Mouse (Mus musculus) liver, embryonic 11.5 days (tissue): ENCODE data around the gene Wdr72. TPM values are rescaled to one million over a fixed set of nuclear protein-coding genes. Genes with fewer than 3 reads are reported as not detected.

Source experiments
- ATAC-seq: fragments of 200-750 bp; cut with Nextera tagmentation; replicated peaks from 2 replicates; pipeline ENCODE4 v1.8.0; 2017; ENCODE audit warnings: moderate number of reproducible peaks, mild to moderate bottlenecking, moderate TSS enrichment, moderate library complexity; ENCODE audit not compliant: low FRiP score
- DNase-seq: peaks from one replicate; pipeline ENCODE4 v3.0.0-alpha.2; 2017; ENCODE audit warnings: low spot score
- H3K27ac ChIP-seq: fragments of 300-500 bp; sonication (generic); 2 replicates; pipeline ENCODE4 v1.5.1; 2014; ENCODE audit warnings: mild to moderate bottlenecking, low read depth, low read length, control low read depth
- H3K27me3 ChIP-seq: fragments of 300-500 bp; sonication (generic); replicated peaks from 2 replicates; pipeline ENCODE4 v1.6.1; 2014; ENCODE audit warnings: low read length, mixed read lengths; ENCODE audit not compliant: control insufficient read depth, insufficient read depth
- H3K36me3 ChIP-seq: fragments of 300-500 bp; sonication (generic); 2 replicates; pipeline ENCODE4 v1.6.1; 2014; ENCODE audit warnings: mild to moderate bottlenecking, low read length, moderate library complexity, mixed read lengths; ENCODE audit not compliant: control insufficient read depth, insufficient read depth
- H3K4me1 ChIP-seq: fragments of 300-500 bp; sonication (generic); replicated peaks from 2 replicates; pipeline ENCODE4 v1.6.1; 2014; ENCODE audit warnings: low read length, mixed read lengths; ENCODE audit not compliant: control insufficient read depth, insufficient read depth
- H3K4me2 ChIP-seq: fragments of 300-500 bp; sonication (generic); 2 replicates; pipeline ENCODE4 v1.6.1; 2014; ENCODE audit warnings: mild to moderate bottlenecking, control low read depth, moderate library complexity
- H3K4me3 ChIP-seq: fragments of 300-500 bp; sonication (generic); 2 replicates; pipeline ENCODE4 v1.5.1; 2014; ENCODE audit warnings: low read depth, low read length, control low read depth
- H3K9ac ChIP-seq: fragments of 300-500 bp; sonication (generic); 2 replicates; pipeline ENCODE4 v1.6.1; 2014; ENCODE audit warnings: low read depth, low read length, control low read depth
- H3K9me3 ChIP-seq: fragments of 300-500 bp; sonication (generic); 2 replicates; pipeline ENCODE4 v1.6.1; 2016; ENCODE audit warnings: low read length, inconsistent platforms, mixed read lengths; ENCODE audit not compliant: control insufficient read depth
- WGBS: fragments of 180-500 bp; shearing (Covaris S2); extraction: QIAGEN DNeasy Blood & Tissue Kit; methylation state at CpG from one replicate; pipeline ENCODE4 v1.1.7; 2014; 5-methylcytosine and 5-hydroxymethylcytosine counted together
- polyA plus RNA-seq: library from polyadenylated mRNA; unstranded; fragments of >200 nt; fragmentation: Nextera tagmentation; extraction: Ambion mirVana; gene quantifications from 2 replicates; pipeline ENCODE4 v1.2.1, GENCODE M21; 2014

Wdr72 gene
- polyA plus RNA-seq, 1 experiment from 2014 or later, result 0.04 TPM

DNA sequence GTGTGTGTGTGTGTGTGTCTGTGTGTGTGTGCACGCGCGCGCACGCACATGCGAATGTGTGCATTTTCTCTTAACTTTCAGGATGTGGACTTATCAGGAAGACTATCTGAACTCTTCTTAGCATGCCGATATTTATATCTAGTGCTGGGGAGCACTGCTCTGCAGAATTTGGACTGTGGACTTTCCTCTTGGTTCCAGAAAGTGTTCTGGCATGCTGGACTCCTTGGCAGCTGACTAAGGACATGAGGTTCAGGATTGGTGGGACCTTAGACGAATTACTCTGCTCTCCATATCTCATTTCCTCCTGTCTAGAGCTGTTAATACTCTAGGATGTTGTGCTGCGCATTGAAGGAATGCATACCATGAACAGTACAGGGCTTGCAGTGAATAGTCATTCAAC is 2.4 kb downstream of the Wdr72 start:
- Histone ChIP-seq H3K9me3 (no peaks in the 10 kb centered on the region), H3K4me2 (no peak overlapping the region), H3K36me3 (no peaks in the 10 kb centered on the region), H3K4me3 (no peak overlapping the region), H3K4me1 (no peaks in the 10 kb centered on the region), H3K27me3 (no peaks in the 10 kb centered on the region), H3K27ac (no peak overlapping the region), H3K9ac (no peak overlapping the region)
- DNase-seq (no peak), ATAC-seq (no peak)
- 86% methylated on average over 9 of the region's 9 CpGs for WGBS

DNA sequence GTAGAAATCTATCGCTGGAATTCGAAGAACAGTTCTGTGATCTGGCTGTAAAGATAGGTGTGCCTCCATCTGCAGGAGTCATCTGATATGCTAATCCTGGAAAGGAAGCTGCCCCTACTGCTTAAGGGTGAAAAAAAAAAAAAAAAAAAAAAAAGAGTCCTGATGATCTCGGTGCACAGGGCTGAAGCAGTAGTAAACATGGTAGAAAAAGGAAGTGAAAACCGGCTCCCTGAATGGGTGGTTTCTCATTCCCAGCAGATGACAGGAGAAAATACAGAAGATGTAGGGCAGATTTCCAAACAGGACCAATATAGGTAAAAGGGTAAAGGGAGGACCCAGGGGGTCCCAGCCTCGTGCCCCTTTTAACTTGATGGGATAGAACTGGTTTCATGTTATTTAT is 16.1 kb downstream of the Wdr72 start:
- Histone ChIP-seq H3K9ac (no peak overlapping the region), H3K9me3 (no peaks in the 10 kb centered on the region), H3K36me3 (no peaks in the 10 kb centered on the region), H3K4me3 (no peak overlapping the region), H3K4me2 (no peak overlapping the region), H3K27me3 (no peaks in the 10 kb centered on the region), H3K4me1 (no peaks in the 10 kb centered on the region), H3K27ac (no peak overlapping the region)
- WGBS, result 43% methylated on average over 5 of the region's 5 CpGs
- DNase-seq (no peak), ATAC-seq (no peak)

GRCm38 (mm10) chr9:74134010-74134409 is 23.9 kb downstream of the Wdr72 start:
- DNase-seq, result no peak
- WGBS, result 83% methylated on average over 2 of the region's 2 CpGs
- Histone ChIP-seq H3K4me2 (no peak overlapping the region), H3K36me3 (no peaks in the 10 kb centered on the region), H3K9ac (no peak overlapping the region), H3K9me3 (no peaks in the 10 kb centered on the region), H3K4me3 (no peak overlapping the region), H3K4me1 (no peaks in the 10 kb centered on the region), H3K27me3 (no peaks in the 10 kb centered on the region), H3K27ac (no peak overlapping the region)
- no peak for ATAC-seq

DNA sequence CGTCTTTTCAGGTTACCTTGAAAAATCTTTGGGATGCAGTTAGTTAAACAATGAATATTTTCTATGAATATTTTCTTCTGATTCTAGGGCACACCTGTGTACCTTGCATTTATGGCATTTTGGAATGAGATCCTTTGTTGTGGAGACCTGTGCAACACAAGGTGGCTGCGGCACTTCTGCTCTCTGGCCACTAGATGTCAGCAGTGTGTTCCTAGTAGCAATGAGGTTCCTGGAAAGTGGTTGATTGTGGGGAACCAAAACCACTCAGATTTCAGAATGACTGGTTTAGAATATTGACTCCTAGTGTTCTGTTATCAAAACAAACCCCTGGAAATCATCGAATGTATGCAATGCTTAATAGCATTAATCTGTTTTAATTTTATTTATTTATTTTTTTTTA is 31.7 kb downstream of the Wdr72 start:
- no peaks in the 10 kb centered on the region for H3K36me3 ChIP-seq
- DNase-seq, result no peak
- H3K9me3 ChIP-seq, result no peaks in the 10 kb centered on the region
- H3K4me1 ChIP-seq, result no peaks in the 10 kb centered on the region
- H3K4me2 ChIP-seq, result no peak overlapping the region
- no peak overlapping the region for H3K27ac ChIP-seq
- WGBS, result 6% methylated on average over 3 of the region's 3 CpGs
- H3K9ac ChIP-seq, result no peak overlapping the region
- no peak overlapping the region for H3K4me3 ChIP-seq
- ATAC-seq, result no peak
- H3K27me3 ChIP-seq, result no peaks in the 10 kb centered on the region

GRCm38 (mm10) chr9:74142705-74143104 is 32.5 kb downstream of the Wdr72 start:
- Histone ChIP-seq H3K4me3 (no peak overlapping the region), H3K9ac (no peak overlapping the region), H3K4me2 (no peak overlapping the region), H3K4me1 (no peaks in the 10 kb centered on the region), H3K27ac (no peak overlapping the region), H3K36me3 (no peaks in the 10 kb centered on the region), H3K27me3 (no peaks in the 10 kb centered on the region), H3K9me3 (no peaks in the 10 kb centered on the region)
- ATAC-seq, result no peak
- DNase-seq, result no peak
- 51% methylated on average over 2 of the region's 2 CpGs for WGBS

GRCm38 (mm10) chr9:74145203-74145602 is 35.0 kb downstream of the Wdr72 start:
- H3K36me3 ChIP-seq, result no peaks in the 10 kb centered on the region
- no peaks in the 10 kb centered on the region for H3K4me1 ChIP-seq
- H3K9ac ChIP-seq, result no peak overlapping the region
- no peak overlapping the region for H3K4me2 ChIP-seq
- no peaks in the 10 kb centered on the region for H3K9me3 ChIP-seq
- DNase-seq (no peak), ATAC-seq (no peak)
- 86% methylated on average over 4 of the region's 4 CpGs for WGBS
- H3K27me3 ChIP-seq, result no peaks in the 10 kb centered on the region
- no peak overlapping the region for H3K4me3 ChIP-seq
- H3K27ac ChIP-seq, result no peak overlapping the region

DNA sequence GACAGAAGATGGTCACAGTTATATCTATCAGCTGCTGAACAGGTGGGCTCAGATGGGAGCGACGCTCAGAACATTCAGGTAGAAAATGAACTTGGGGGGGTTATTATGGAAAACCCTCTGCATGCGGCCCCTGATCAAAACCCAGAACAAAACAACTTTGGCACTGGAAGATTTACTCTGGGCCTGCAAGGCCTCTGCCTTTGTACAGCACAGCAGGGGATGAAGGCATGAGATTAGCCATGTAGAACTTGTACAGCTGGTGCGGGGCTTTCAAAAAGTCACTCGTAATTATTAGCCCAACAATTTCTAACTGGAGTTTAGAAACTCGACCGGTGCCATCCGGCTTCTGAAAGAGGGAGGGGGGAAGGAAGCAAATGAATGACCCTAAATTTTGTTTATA is 38.1 kb downstream of the Wdr72 start:
- no peak overlapping the region for H3K4me2 ChIP-seq
- no peak overlapping the region for H3K9ac ChIP-seq
- ATAC-seq, result no peak
- WGBS, result 84% methylated on average over 8 of the region's 8 CpGs
- no peak overlapping the region for H3K4me3 ChIP-seq
- no peak for DNase-seq
- no peaks in the 10 kb centered on the region for H3K36me3 ChIP-seq
- H3K4me1 ChIP-seq, result no peaks in the 10 kb centered on the region
- no peaks in the 10 kb centered on the region for H3K9me3 ChIP-seq
- H3K27ac ChIP-seq, result no peak overlapping the region
- H3K27me3 ChIP-seq, result no peaks in the 10 kb centered on the region

DNA sequence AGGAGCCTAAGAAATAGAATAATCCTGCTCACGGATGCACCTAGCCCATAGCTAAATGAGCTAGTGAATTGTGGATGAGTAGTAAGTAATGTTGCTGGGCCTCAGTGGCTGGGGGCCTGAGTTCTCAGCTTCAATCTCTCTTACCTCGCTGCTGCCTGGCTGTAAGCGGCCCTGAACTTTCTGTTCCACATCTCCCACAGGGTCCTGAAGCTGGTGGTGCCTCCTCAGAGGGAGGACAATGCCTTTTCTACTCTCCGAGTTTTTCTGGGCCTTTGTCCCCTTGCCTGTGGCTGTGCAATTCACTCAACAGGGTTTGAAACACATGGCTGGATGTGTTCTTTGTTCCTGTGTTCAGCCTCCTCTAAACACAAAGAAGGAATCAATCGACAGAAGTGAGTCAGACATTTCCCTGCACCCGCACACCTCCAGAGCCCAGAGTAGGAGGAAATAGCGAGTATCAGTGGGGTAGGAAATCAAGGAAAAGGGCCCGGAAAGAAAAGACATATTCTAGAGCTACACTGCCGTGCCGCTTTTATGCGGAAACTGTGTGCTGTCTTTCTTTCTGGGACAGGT is 50.3 kb downstream of the Wdr72 start:
- Histone ChIP-seq H3K27ac (no peak overlapping the region), H3K4me1 (no peaks in the 10 kb centered on the region), H3K4me3 (no peak overlapping the region), H3K4me2 (no peak overlapping the region), H3K9ac (no peak overlapping the region), H3K36me3 (no peaks in the 10 kb centered on the region), H3K27me3 (no peaks in the 10 kb centered on the region), H3K9me3 (no peaks in the 10 kb centered on the region)
- no peak for ATAC-seq
- 80% methylated on average over 11 of the region's 11 CpGs for whole genome bisulfite sequencing
- DNase-seq, result no peak

GRCm38 (mm10) chr9:74165697-74166096 is 55.5 kb downstream of the Wdr72 start:
- Histone ChIP-seq H3K36me3 (no peaks in the 10 kb centered on the region), H3K4me1 (no peaks in the 10 kb centered on the region), H3K4me3 (no peak overlapping the region), H3K9me3 (no peaks in the 10 kb centered on the region), H3K4me2 (no peak overlapping the region), H3K27ac (no peak overlapping the region), H3K27me3 (no peaks in the 10 kb centered on the region), H3K9ac (no peak overlapping the region)
- WGBS, result 75% methylated on average over 2 of the region's 2 CpGs
- no peak for DNase-seq
- no peak for ATAC-seq
